Mouse (Mus musculus) forebrain, postnatal 0 days (tissue): Measurements from ENCODE around the gene Nuak1. TPM values are rescaled to one million over a fixed set of nuclear protein-coding genes. Genes with fewer than 3 reads are reported as not detected.

ENCODE experiments used
- ATAC-seq: fragments of 200-750 bp; cut with Nextera tagmentation; 2 replicates; pipeline ENCODE4 v1.8.0; 2017; ENCODE audit warnings: mild to moderate bottlenecking, moderate library complexity
- DNase-seq: peaks from one replicate; pipeline ENCODE4 v3.0.0-alpha.2; 2015
- H3K27ac ChIP-seq: fragments of 300-500 bp; sonication (generic); 2 replicates; pipeline ENCODE4 v1.5.1; 2014; ENCODE audit warnings: low read depth, mild to moderate bottlenecking, antibody characterized with exemption, low read length, moderate library complexity, mixed read lengths
- H3K27me3 ChIP-seq: fragments of 300-500 bp; sonication (generic); 2 replicates; pipeline ENCODE4 v1.6.1; 2014; ENCODE audit warnings: mild to moderate bottlenecking, low read length, mixed read lengths; ENCODE audit not compliant: insufficient read depth
- H3K36me3 ChIP-seq: fragments of 300-500 bp; sonication (generic); 2 replicates; pipeline ENCODE4 v1.6.1; 2014; ENCODE audit warnings: mild to moderate bottlenecking, moderate library complexity; ENCODE audit not compliant: insufficient read depth
- H3K4me1 ChIP-seq: fragments of 300-500 bp; sonication (generic); 2 replicates; pipeline ENCODE4 v1.6.1; 2014; ENCODE audit warnings: antibody characterized with exemption; ENCODE audit not compliant: insufficient read depth
- H3K4me2 ChIP-seq: fragments of 300-500 bp; sonication (generic); 2 replicates; pipeline ENCODE4 v1.6.1; 2014; ENCODE audit warnings: low read depth, mild to moderate bottlenecking, moderate library complexity
- H3K4me3 ChIP-seq: fragments of 300-500 bp; sonication (generic); 2 replicates; pipeline ENCODE4 v1.5.1; 2014; ENCODE audit warnings: low read depth, low read length, mixed read lengths
- H3K9ac ChIP-seq: fragments of 300-500 bp; sonication (generic); 2 replicates; pipeline ENCODE4 v1.6.1; 2014; ENCODE audit warnings: mild to moderate bottlenecking
- H3K9me3 ChIP-seq: fragments of 300-500 bp; sonication (generic); 2 replicates; pipeline ENCODE4 v1.6.1; 2016; ENCODE audit warnings: low read length
- CTCF ChIP-seq: sonication (generic); IDR thresholded peaks from 2 replicates; pipeline ENCODE4 v1.5.1; 2016; ENCODE audit warnings: antibody characterized with exemption, control low read depth, low read depth
- WGBS: fragments of 180-500 bp; shearing (Covaris S2); extraction: QIAGEN DNeasy Blood & Tissue Kit; methylation state at CpG from one replicate; pipeline ENCODE4 v1.1.7; 2014; 5-methylcytosine and 5-hydroxymethylcytosine counted together
- polyA plus RNA-seq: library from polyadenylated mRNA; unstranded; fragments of >200 nt; fragmentation: Nextera tagmentation; extraction: Ambion mirVana; gene quantifications from 2 replicates; pipeline ENCODE4 v1.2.1, GENCODE M21; 2015
- total RNA-seq: library from RNA; depleted of rRNA; stranded (reverse); fragments of >200 nt; gene quantifications from 2 replicates; pipeline ENCODE4 v1.2.3, GENCODE M21; 2014

Gene Nuak1
- total and polyA plus RNA-seq, 2 experiments from 2014 or later, result 3.7 to 28.7 TPM

GRCm38 (mm10) chr10:84423903-84424302, 16.5 kb downstream of the Nuak1 start:
- Histone ChIP-seq H3K36me3 (peaks cover 4% of the 10 kb centered on the region), H3K9ac (no peak overlapping the region), H3K4me1 (0 out of 2 replicates have a peak, but pooled peaks cover 7% of the 10 kb centered on the region), H3K4me2 (no peak overlapping the region), H3K4me3 (no peak overlapping the region), H3K9me3 (no peaks in the 10 kb centered on the region), H3K27me3 (no peaks in the 10 kb centered on the region), H3K27ac (no peak overlapping the region)
- no peak for TF ChIP-seq CTCF
- 90% methylated on average over 5 of the region's 5 CpGs for WGBS
- no peak for DNase-seq
- ATAC-seq, result no peak

- no peak overlapping the region for H3K9ac ChIP-seq
- H3K27ac ChIP-seq, result no peak overlapping the region
- H3K36me3 ChIP-seq, result peaks cover 4% of the 10 kb centered on the region
- 82% methylated on average over 6 of the region's 6 CpGs for WGBS
- H3K4me2 ChIP-seq, result no peak overlapping the region
- no peaks in the 10 kb centered on the region for H3K9me3 ChIP-seq
- H3K27me3 ChIP-seq, result no peaks in the 10 kb centered on the region
- ATAC-seq, result no peak
- no peak overlapping the region for H3K4me3 ChIP-seq
- DNase-seq, result no peak
- TF ChIP-seq CTCF, result no peak
- H3K4me1 ChIP-seq, result peaks cover 9% of the 10 kb centered on the region; the same call in 1 of the 2 replicates
Measured at GRCm38 (mm10) chr10:84420589-84420988, 19.8 kb downstream of the Nuak1 start.

- no peak for DNase-seq
- Histone ChIP-seq H3K27ac (no peak overlapping the region), H3K9ac (no peak overlapping the region), H3K9me3 (no peaks in the 10 kb centered on the region), H3K36me3 (peaks cover 4% of the 10 kb centered on the region), H3K4me1 (peaks cover 17% of the 10 kb centered on the region; the same call in 1 of the 2 replicates), H3K27me3 (no peaks in the 10 kb centered on the region), H3K4me2 (no peak overlapping the region), H3K4me3 (no peak overlapping the region)
- TF ChIP-seq CTCF, result no peak
- no peak for ATAC-seq
Measured at GRCm38 (mm10) chr10:84418421-84418820, 22.0 kb downstream of the Nuak1 start.

- DNase-seq (peak; percentile 64), ATAC-seq (no peak)
- WGBS, result 57% methylated on average over 8 of the region's 8 CpGs
- no peaks in the 10 kb centered on the region for H3K9me3 ChIP-seq
- TF ChIP-seq CTCF, result no peak
- no peak overlapping the region for H3K4me3 ChIP-seq
- peaks cover 4% of the 10 kb centered on the region for H3K36me3 ChIP-seq
- no peaks in the 10 kb centered on the region for H3K27me3 ChIP-seq
- H3K9ac ChIP-seq, result no peak overlapping the region
- H3K4me1 ChIP-seq, result peaks cover 23% of the 10 kb centered on the region
- H3K4me2 ChIP-seq, result no peak overlapping the region
- H3K27ac ChIP-seq, result peak overlapping the region; percentile 42
Measured at GRCm38 (mm10) chr10:84416752-84417151, 23.6 kb downstream of the Nuak1 start.

- ATAC-seq (no peak), DNase-seq (no peak)
- 61% methylated on average over 8 of the region's 8 CpGs for WGBS
- H3K9ac ChIP-seq, result no peak overlapping the region
- H3K27ac ChIP-seq, result no peak overlapping the region
- no peaks in the 10 kb centered on the region for H3K9me3 ChIP-seq
- H3K4me3 ChIP-seq, result no peak overlapping the region
- no peak overlapping the region for H3K4me2 ChIP-seq
- H3K36me3 ChIP-seq, result peaks cover 2% of the 10 kb centered on the region; the same call in 1 of the 2 replicates
- H3K4me1 ChIP-seq, result peaks cover 31% of the 10 kb centered on the region
- no peaks in the 10 kb centered on the region for H3K27me3 ChIP-seq
- TF ChIP-seq CTCF, result no peak
Measured at GRCm38 (mm10) chr10:84414981-84415700, 25.3 kb downstream of the Nuak1 start.

- no peak for TF ChIP-seq CTCF
- peak; percentile 85 for ATAC-seq
- no peaks in the 10 kb centered on the region for H3K9me3 ChIP-seq
- DNase-seq, result peak; percentile 77
- peaks cover 31% of the 10 kb centered on the region for H3K4me1 ChIP-seq
- H3K27ac ChIP-seq, result peak overlapping the region; percentile 69
- 0 out of 2 replicates have a peak overlapping the region, but pooled peaks have one; percentile 10 for H3K9ac ChIP-seq
- no peaks in the 10 kb centered on the region; the same call in 1 of the 2 replicates for H3K36me3 ChIP-seq
- H3K4me2 ChIP-seq, result no peak overlapping the region
- no peak overlapping the region for H3K4me3 ChIP-seq
- H3K27me3 ChIP-seq, result no peaks in the 10 kb centered on the region
- 26% methylated on average over 6 of the region's 6 CpGs for WGBS
Measured at GRCm38 (mm10) chr10:84413310-84413709, 27.1 kb downstream of the Nuak1 start.

- Histone ChIP-seq H3K4me2 (no peak overlapping the region), H3K27ac (peak overlapping the region; percentile 69; the same call in 1 of the 2 replicates), H3K9me3 (no peaks in the 10 kb centered on the region), H3K4me1 (peaks cover 30% of the 10 kb centered on the region), H3K4me3 (no peak overlapping the region), H3K27me3 (no peaks in the 10 kb centered on the region), H3K9ac (no peak overlapping the region), H3K36me3 (no peaks in the 10 kb centered on the region; the same call in 1 of the 2 replicates)
- WGBS, result 70% methylated on average over 12 of the region's 12 CpGs
- DNase-seq (no peak), ATAC-seq (no peak)
- TF ChIP-seq CTCF, result no peak
Measured at GRCm38 (mm10) chr10:84412326-84412962, 28.0 kb downstream of the Nuak1 start.
